Mouse (Mus musculus) liver, postnatal 0 days (tissue): ENCODE measurements around the gene Cp. TPM values are rescaled to one million over a fixed set of nuclear protein-coding genes. Genes with fewer than 3 reads are reported as not detected.

Source experiments
- ATAC-seq: fragments of 200-750 bp; cut with Nextera tagmentation; 2 replicates; pipeline ENCODE4 v1.8.0; 2017; ENCODE audit warnings: mild to moderate bottlenecking, moderate library complexity
- DNase-seq: peaks from one replicate; pipeline ENCODE4 v3.0.0-alpha.2; 2016
- H3K27ac ChIP-seq: fragments of 300-500 bp; sonication (generic); 2 replicates; pipeline ENCODE4 v1.5.1; 2014; ENCODE audit warnings: antibody characterized with exemption, moderate library complexity, mild to moderate bottlenecking, low read depth
- H3K27me3 ChIP-seq: fragments of 300-500 bp; sonication (generic); 2 replicates; pipeline ENCODE4 v1.6.1; 2014; ENCODE audit warnings: low read length, control low read depth, mixed read lengths; ENCODE audit not compliant: insufficient read depth
- H3K36me3 ChIP-seq: fragments of 300-500 bp; sonication (generic); replicated peaks from 2 replicates; pipeline ENCODE4 v1.6.1; 2014; ENCODE audit warnings: mild to moderate bottlenecking, control low read depth, low read length, moderate library complexity, mixed read lengths; ENCODE audit not compliant: insufficient read depth
- H3K4me1 ChIP-seq: fragments of 300-500 bp; sonication (generic); 2 replicates; pipeline ENCODE4 v1.6.1; 2014; ENCODE audit warnings: antibody characterized with exemption, mild to moderate bottlenecking, control low read depth; ENCODE audit not compliant: insufficient read depth
- H3K4me2 ChIP-seq: fragments of 300-500 bp; sonication (generic); 2 replicates; pipeline ENCODE4 v1.6.1; 2014; ENCODE audit warnings: low read depth, mild to moderate bottlenecking, low read length, moderate library complexity, mixed read lengths
- H3K4me3 ChIP-seq: fragments of 300-500 bp; sonication (generic); 2 replicates; pipeline ENCODE4 v1.5.1; 2014; ENCODE audit warnings: low read depth, low read length
- H3K9ac ChIP-seq: fragments of 300-500 bp; sonication (generic); replicated peaks from 2 replicates; pipeline ENCODE4 v1.6.1; 2014; ENCODE audit warnings: mild to moderate bottlenecking, moderate library complexity
- H3K9me3 ChIP-seq: fragments of 300-500 bp; sonication (generic); 2 replicates; pipeline ENCODE4 v1.6.1; 2016; ENCODE audit warnings: mild to moderate bottlenecking, control low read depth, low read length, mixed read lengths
- CTCF ChIP-seq: sonication (generic); IDR thresholded peaks from 2 replicates; pipeline ENCODE4 v1.5.1; 2016; ENCODE audit warnings: antibody characterized with exemption, low read depth
- EP300 ChIP-seq: IDR thresholded peaks from 2 replicates; pipeline ENCODE4 v1.6.1; 2016; ENCODE audit warnings: antibody characterized with exemption, low read depth, mild to moderate bottlenecking
- WGBS: fragments of 180-500 bp; shearing (Covaris S2); extraction: QIAGEN DNeasy Blood & Tissue Kit; methylation state at CpG from one replicate; pipeline ENCODE4 v1.1.7; 2014; ENCODE audit not compliant: insufficient replicate concordance; 5-methylcytosine and 5-hydroxymethylcytosine counted together
- polyA plus RNA-seq: library from polyadenylated mRNA; unstranded; fragments of >200 nt; fragmentation: Nextera tagmentation; extraction: Ambion mirVana; gene quantifications from 2 replicates; pipeline ENCODE4 v1.2.1, GENCODE M21; 2015

Gene Cp
- polyA plus RNA-seq, 1 experiment from 2014 or later = 272 TPM

- H3K27ac ChIP-seq = peak overlapping the region; percentile 86
These were observed 3.8 kb downstream of the Cp start for GRCm38 (mm10) chr3:19960570-19961114.

GRCm38 (mm10) chr3:19961341-19961740, 4.5 kb downstream of the Cp start:
- no peak for DNase-seq
- no peak for TF ChIP-seq EP300
- TF ChIP-seq CTCF = no peak
- no peak overlapping the region; the same call in 1 of the 2 replicates for H3K9ac ChIP-seq
- peaks cover 5% of the 10 kb centered on the region; the same call in 1 of the 2 replicates for H3K36me3 ChIP-seq
- peak overlapping the region; percentile 86 for H3K27ac ChIP-seq
- 58% methylated on average over 2 of the region's 2 CpGs for WGBS
- no peaks in the 10 kb centered on the region for H3K9me3 ChIP-seq
- H3K27me3 ChIP-seq = no peaks in the 10 kb centered on the region
- peak overlapping the region; percentile 32 for H3K4me2 ChIP-seq
- H3K4me1 ChIP-seq = peaks cover 17% of the 10 kb centered on the region
- no peak for ATAC-seq
- no peak overlapping the region for H3K4me3 ChIP-seq

More at GRCm38 (mm10) chr3:19960570-19961114, 3.8 kb downstream of the Cp start:
- H3K4me3 ChIP-seq = no peak overlapping the region
- peak overlapping the region; percentile 55; the same call in 1 of the 2 replicates for H3K4me2 ChIP-seq
- DNase-seq = no peak
- no peaks in the 10 kb centered on the region for H3K27me3 ChIP-seq
- 61% methylated on average over 3 of the region's 3 CpGs for WGBS
- no peak overlapping the region; the same call in 1 of the 2 replicates for H3K9ac ChIP-seq
- peaks cover 17% of the 10 kb centered on the region for H3K4me1 ChIP-seq
- no peak for TF ChIP-seq EP300
- no peak for TF ChIP-seq CTCF
- no peaks in the 10 kb centered on the region for H3K9me3 ChIP-seq
- H3K36me3 ChIP-seq = 0 out of 2 replicates have a peak, but pooled peaks cover 2% of the 10 kb centered on the region
- ATAC-seq = no peak

- 45% methylated on average over 3 of the region's 3 CpGs for WGBS
- H3K4me3 ChIP-seq = no peak overlapping the region
These were observed 6.1 kb downstream of the Cp start for GRCm38 (mm10) chr3:19962769-19963513.

GRCm38 (mm10) chr3:19964625-19965188, 7.9 kb downstream of the Cp start:
- 65% methylated on average over 2 of the region's 2 CpGs for WGBS
- Histone ChIP-seq H3K27ac (peak overlapping the region; percentile 66), H3K4me1 (peaks cover 17% of the 10 kb centered on the region), H3K36me3 (peaks cover 5% of the 10 kb centered on the region; the same call in 1 of the 2 replicates), H3K4me3 (no peak overlapping the region), H3K9me3 (no peaks in the 10 kb centered on the region), H3K9ac (peak overlapping the region; percentile 26), H3K4me2 (no peak overlapping the region), H3K27me3 (no peaks in the 10 kb centered on the region)
- DNase-seq (no peak), ATAC-seq (no peak)
- TF ChIP-seq EP300 = no peak
- no peak for TF ChIP-seq CTCF

More at GRCm38 (mm10) chr3:19962769-19963513, 6.1 kb downstream of the Cp start:
- ATAC-seq (peak; percentile 84), DNase-seq (no peak)
- Histone ChIP-seq H3K4me2 (no peak overlapping the region), H3K36me3 (peaks cover 5% of the 10 kb centered on the region; the same call in 1 of the 2 replicates), H3K27me3 (no peaks in the 10 kb centered on the region), H3K9ac (no peak overlapping the region; the same call in 1 of the 2 replicates), H3K27ac (peak overlapping the region; percentile 86), H3K4me1 (peaks cover 17% of the 10 kb centered on the region), H3K9me3 (no peaks in the 10 kb centered on the region)
- TF ChIP-seq CTCF = no peak
- TF ChIP-seq EP300 = peak; percentile 74; the same call in 1 of the 2 replicates

- DNase-seq = no peak
- no peak overlapping the region for H3K9ac ChIP-seq
- WGBS = 70% methylated on average over 5 of the region's 5 CpGs
These were observed 8.4 kb downstream of the Cp start for GRCm38 (mm10) chr3:19965239-19965638.

GRCm38 (mm10) chr3:19966072-19966471, 9.2 kb downstream of the Cp start:
- H3K36me3 ChIP-seq = peaks cover 10% of the 10 kb centered on the region; the same call in 1 of the 2 replicates
- no peaks in the 10 kb centered on the region for H3K9me3 ChIP-seq
- ATAC-seq (no peak), DNase-seq (no peak)
- no peak overlapping the region for H3K27ac ChIP-seq
- TF ChIP-seq CTCF = no peak
- no peak for TF ChIP-seq EP300
- H3K9ac ChIP-seq = no peak overlapping the region
- H3K4me3 ChIP-seq = no peak overlapping the region
- 88% methylated on average over 4 of the region's 4 CpGs for WGBS
- H3K27me3 ChIP-seq = no peaks in the 10 kb centered on the region
- H3K4me1 ChIP-seq = peaks cover 17% of the 10 kb centered on the region
- no peak overlapping the region for H3K4me2 ChIP-seq

More at GRCm38 (mm10) chr3:19965239-19965638, 8.4 kb downstream of the Cp start:
- Histone ChIP-seq H3K4me3 (no peak overlapping the region), H3K27ac (peak overlapping the region; percentile 66; the same call in 1 of the 2 replicates), H3K4me1 (peaks cover 17% of the 10 kb centered on the region), H3K9me3 (no peaks in the 10 kb centered on the region), H3K36me3 (peaks cover 5% of the 10 kb centered on the region; the same call in 1 of the 2 replicates), H3K27me3 (no peaks in the 10 kb centered on the region), H3K4me2 (no peak overlapping the region)
- TF ChIP-seq EP300 = peak; percentile 61; the same call in 1 of the 2 replicates
- no peak for TF ChIP-seq CTCF
- ATAC-seq = peak; percentile 47
